Mouse (Mus musculus) urinary bladder, postnatal 4 days (tissue): ENCODE data around the gene Abcc9.

Source experiments
- DNase-seq, 2 experiments: peaks; one replicate each; pipeline ENCODE4 v3.0.0; 2021 to 2022; ENCODE audit warnings: low spot score in 2 of 2

Abcc9 gene

GRCm38 (mm10) chr6:142701652-142702637, at the start of gene Abcc9:
Abcc9 (minus strand) TSS chr6:142702315.
- peak in 1 of 2 experiments; percentile 37 for DNase-seq

GRCm38 (mm10) chr6:142751365-142751764, 49.2 kb upstream of the Abcc9 start:
- DNase-seq, result no peak

GRCm38 (mm10) chr6:142748057-142748708, 46.1 kb upstream of the Abcc9 start:
- DNase-seq, result no peak

GRCm38 (mm10) chr6:142747165-142747564, 45.0 kb upstream of the Abcc9 start:
- DNase-seq, result no peak

- DNase-seq, result no peak
Measured at GRCm38 (mm10) chr6:142746765-142747164, 44.6 kb upstream of the Abcc9 start.

GRCm38 (mm10) chr6:142745484-142745883, 43.4 kb upstream of the Abcc9 start:
- DNase-seq, result no peak

GRCm38 (mm10) chr6:142743193-142743592, 41.1 kb upstream of the Abcc9 start:
- no peak for DNase-seq

GRCm38 (mm10) chr6:142741763-142742162, 39.6 kb upstream of the Abcc9 start:
- no peak for DNase-seq

GRCm38 (mm10) chr6:142738637-142739036, 36.5 kb upstream of the Abcc9 start:
- DNase-seq, result no peak

- no peak for DNase-seq
Measured at GRCm38 (mm10) chr6:142738225-142738624, 36.1 kb upstream of the Abcc9 start.

GRCm38 (mm10) chr6:142735302-142736005, 33.3 kb upstream of the Abcc9 start:
- no peak for DNase-seq

- DNase-seq, result no peak
Measured at GRCm38 (mm10) chr6:142732567-142733290, 30.6 kb upstream of the Abcc9 start.

- no peak for DNase-seq
Measured at GRCm38 (mm10) chr6:142726032-142726431, 23.9 kb upstream of the Abcc9 start.

- no peak for DNase-seq
Measured at GRCm38 (mm10) chr6:142721731-142722130, 19.6 kb upstream of the Abcc9 start.

- DNase-seq, result no peak
Measured at GRCm38 (mm10) chr6:142720641-142721040, 18.5 kb upstream of the Abcc9 start.

GRCm38 (mm10) chr6:142718167-142718566, 16.1 kb upstream of the Abcc9 start:
- DNase-seq, result no peak

- no peak for DNase-seq
Measured at GRCm38 (mm10) chr6:142717186-142717585, 15.1 kb upstream of the Abcc9 start.

- DNase-seq, result no peak
Measured at GRCm38 (mm10) chr6:142715026-142715425, 12.9 kb upstream of the Abcc9 start.

- no peak for DNase-seq
Measured at GRCm38 (mm10) chr6:142711106-142711505, 9.0 kb upstream of the Abcc9 start.

GRCm38 (mm10) chr6:142710690-142711089, 8.6 kb upstream of the Abcc9 start:
- DNase-seq, result no peak

GRCm38 (mm10) chr6:142708369-142708768, 6.3 kb upstream of the Abcc9 start:
- no peak for DNase-seq
